Mouse (Mus musculus) liver, embryonic 14.5 days (tissue): ENCODE measurements around the gene Phactr1. TPM values are rescaled to one million over a fixed set of nuclear protein-coding genes. Genes with fewer than 3 reads are reported as not detected.

Experiments used
- ATAC-seq: fragments of 200-750 bp; cut with Nextera tagmentation; 2 replicates; pipeline ENCODE4 v1.8.0; 2017; ENCODE audit warnings: moderate number of reproducible peaks, mild to moderate bottlenecking, moderate library complexity; ENCODE audit not compliant: insufficient read depth
- DNase-seq, 3 experiments: peaks; one replicate each; pipeline ENCODE4 v3.0.0-alpha.2; 2012 to 2013; ENCODE audit warnings: low read depth in 3 of 3, low spot score in 3 of 3
- H3K27ac ChIP-seq: fragments of 300-500 bp; sonication (generic); 2 replicates; pipeline ENCODE4 v1.5.1; 2014; ENCODE audit warnings: moderate library complexity, mild to moderate bottlenecking, control low read depth, inconsistent platforms
- H3K27me3 ChIP-seq: fragments of 300-500 bp; sonication (generic); 2 replicates; pipeline ENCODE4 v1.6.1; 2014; ENCODE audit warnings: mild to moderate bottlenecking, low read length, moderate library complexity; ENCODE audit not compliant: control insufficient read depth, insufficient read depth
- H3K36me3 ChIP-seq: fragments of 300-500 bp; sonication (generic); replicated peaks from 2 replicates; pipeline ENCODE4 v1.6.1; 2014; ENCODE audit warnings: low read depth; ENCODE audit not compliant: control insufficient read depth, insufficient read depth
- H3K4me1 ChIP-seq, 2 experiments: fragments of 200-500 bp in 1 of 2; fragments of 300-500 bp in 1 of 2; sonication (generic) in 1 of 2; replicated peaks; 2 replicates each; pipeline ENCODE4 v1.6.1; 2012 to 2014; ENCODE audit warnings: antibody characterized with exemption in 1 of 2, inconsistent platforms in 1 of 2, low read length in 1 of 2; ENCODE audit not compliant: control insufficient read depth in 2 of 2, insufficient read depth in 2 of 2
- H3K4me2 ChIP-seq: fragments of 300-500 bp; sonication (generic); 2 replicates; pipeline ENCODE4 v1.6.1; 2014; ENCODE audit warnings: low read depth, mild to moderate bottlenecking, control low read depth, moderate library complexity
- H3K4me3 ChIP-seq, 2 experiments: fragments of 200-500 bp in 1 of 2; fragments of 300-500 bp in 1 of 2; sonication (generic) in 1 of 2; 2 replicates each; pipeline ENCODE4 v1.5.1; 2012 to 2014; ENCODE audit warnings: low read depth in 2 of 2, low read length in 2 of 2, mild to moderate bottlenecking in 2 of 2, control low read depth in 1 of 2, inconsistent platforms in 1 of 2, moderate library complexity in 1 of 2; ENCODE audit not compliant: insufficient read depth in 1 of 2
- H3K9ac ChIP-seq: fragments of 300-500 bp; sonication (generic); replicated peaks from 2 replicates; pipeline ENCODE4 v1.6.1; 2014; ENCODE audit warnings: mild to moderate bottlenecking, control low read depth, moderate library complexity
- H3K9me3 ChIP-seq: fragments of 300-500 bp; sonication (generic); 2 replicates; pipeline ENCODE4 v1.6.1; 2016; ENCODE audit warnings: low read length, mixed read lengths; ENCODE audit not compliant: control insufficient read depth
- CTCF ChIP-seq: IDR thresholded peaks from 2 replicates; pipeline ENCODE4 v1.5.1; 2016; ENCODE audit warnings: antibody characterized with exemption, low read depth, control low read depth
- EP300 ChIP-seq: IDR thresholded peaks from 2 replicates; pipeline ENCODE4 v1.6.1; 2016; ENCODE audit warnings: antibody characterized with exemption, low read depth
- WGBS: fragments of 180-500 bp; shearing (Covaris S2); extraction: QIAGEN DNeasy Blood & Tissue Kit; methylation state at CpG from one replicate; pipeline ENCODE4 v1.1.7; 2014; ENCODE audit not compliant: insufficient replicate concordance; 5-methylcytosine and 5-hydroxymethylcytosine counted together
- polyA plus RNA-seq, 2 experiments: library from polyadenylated mRNA; depleted of rRNA in 1 of 2; stranded (reverse) in 1 of 2; unstranded in 1 of 2; fragments of >200 nt; fragmentation: Nextera tagmentation in 1 of 2; extraction: Ambion mirVana in 1 of 2; gene quantifications; 2 replicates each; pipeline versions ENCODE4 v1.2.1 to v1.2.3; 2012 to 2014

Gene Phactr1
- 0.09 and 0.21 TPM in 2 replicates for polyA plus RNA-seq (2012; rRNA removed)
- polyA plus RNA-seq (2014; fragmentation: Nextera tagmentation; extraction: Ambion mirVana) = 0.15 and 0.44 TPM in 2 replicates

DNA sequence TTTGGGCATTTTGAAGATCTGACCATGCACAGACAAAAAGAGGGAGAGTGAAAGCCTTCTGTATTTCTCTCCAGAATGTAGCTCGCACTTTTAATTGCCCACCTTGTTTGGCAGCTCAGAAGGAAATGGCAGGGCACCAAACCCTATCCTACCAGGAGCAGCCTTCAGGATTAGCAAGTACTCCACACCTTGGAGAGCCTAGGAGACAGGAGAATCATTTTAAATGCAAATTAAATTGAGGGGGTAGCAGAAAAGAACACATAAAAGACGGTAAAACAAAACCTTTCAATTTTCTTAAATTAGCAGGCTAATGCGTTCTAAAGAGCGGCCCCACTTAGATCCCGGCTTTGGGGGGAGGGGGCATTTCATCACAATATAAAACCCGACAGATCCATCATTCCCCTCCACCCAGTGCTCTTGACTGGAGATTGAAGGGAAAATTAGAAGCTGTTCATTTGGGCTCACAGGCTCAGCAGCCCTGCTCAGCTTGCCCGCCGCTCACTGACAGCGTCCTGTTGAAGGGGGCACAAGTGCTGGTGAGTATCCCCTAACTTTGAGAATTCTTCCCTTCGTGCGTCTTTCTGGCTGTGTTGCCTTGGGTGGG is at the start of gene Phactr1:
TSS of gene Phactr1 (plus strand) at position 233 of the 604 bp plus-strand sequence.
- Histone ChIP-seq H3K4me1 (no peaks in the 10 kb centered on the region), H3K27me3 (no peaks in the 10 kb centered on the region), H3K27ac (no peak within 1 kb of the TSS), H3K9me3 (no peaks in the 10 kb centered on the region), H3K9ac (no peak within 1 kb of the TSS), H3K4me2 (no peak within 1 kb of the TSS), H3K4me3 (no peak within 1 kb of the TSS), H3K36me3 (no peaks in the 10 kb centered on the region)
- ATAC-seq (no peak), DNase-seq (no peak)
- WGBS = 24% methylated on average over 11 of the region's 11 CpGs
- TF ChIP-seq CTCF = no peak
- no peak for TF ChIP-seq EP300

DNA sequence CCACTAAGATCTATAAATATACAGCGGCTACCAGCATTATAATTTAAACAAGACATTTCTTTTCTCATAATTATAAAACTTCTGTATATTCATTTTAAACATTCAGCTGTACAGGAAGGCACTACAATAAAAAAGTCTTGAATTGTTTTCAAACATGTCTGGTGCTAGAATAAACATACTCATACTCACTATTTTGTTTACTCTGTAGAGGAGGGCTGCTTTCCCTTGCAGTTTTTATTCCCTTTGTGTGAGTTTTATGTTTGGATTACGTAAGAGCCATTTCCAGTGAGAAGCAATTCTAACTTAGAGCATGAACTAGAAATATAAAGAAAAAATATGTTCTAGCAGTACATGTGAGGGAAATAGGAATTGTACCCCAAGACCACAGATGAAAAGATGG is 45.5 kb upstream of the Phactr1 start:
- Histone ChIP-seq H3K36me3 (no peaks in the 10 kb centered on the region), H3K9ac (no peak overlapping the region), H3K4me3 (no peak overlapping the region), H3K9me3 (no peaks in the 10 kb centered on the region), H3K27ac (no peak overlapping the region), H3K27me3 (no peaks in the 10 kb centered on the region), H3K4me1 (no peaks in the 10 kb centered on the region), H3K4me2 (no peak overlapping the region)
- 56% methylated on average over 2 of the region's 2 CpGs for WGBS
- no peak for ATAC-seq
- no peak for TF ChIP-seq EP300
- TF ChIP-seq CTCF = no peak
- DNase-seq = no peak

DNA sequence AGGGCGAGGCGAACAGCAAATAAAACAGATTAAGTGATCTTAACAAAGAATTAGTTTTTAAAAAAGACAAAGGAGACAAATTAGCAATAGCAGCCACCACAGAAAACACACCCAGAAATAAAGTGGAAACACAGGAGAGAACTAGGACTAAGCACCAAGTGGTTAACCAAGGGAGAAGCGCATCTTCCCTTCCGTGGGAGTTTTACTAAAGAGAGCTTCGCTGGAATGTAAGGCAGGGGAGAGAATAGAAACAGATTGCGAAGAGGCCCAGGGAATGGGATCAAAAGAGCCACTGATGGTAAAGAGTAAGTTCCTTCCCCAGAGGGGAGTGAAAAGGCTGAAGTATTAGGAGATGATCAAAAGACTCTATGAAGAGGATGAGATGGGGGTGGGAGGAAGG is 30.2 kb upstream of the Phactr1 start:
- Histone ChIP-seq H3K9me3 (no peaks in the 10 kb centered on the region), H3K36me3 (no peaks in the 10 kb centered on the region), H3K4me3 (no peak overlapping the region), H3K9ac (no peak overlapping the region), H3K4me1 (no peaks in the 10 kb centered on the region), H3K27ac (no peak overlapping the region), H3K27me3 (no peaks in the 10 kb centered on the region), H3K4me2 (no peak overlapping the region)
- no peak for ATAC-seq
- TF ChIP-seq EP300 (no peak), CTCF (no peak)
- DNase-seq = no peak
- 54% methylated on average over 6 of the region's 6 CpGs for whole genome bisulfite sequencing

DNA sequence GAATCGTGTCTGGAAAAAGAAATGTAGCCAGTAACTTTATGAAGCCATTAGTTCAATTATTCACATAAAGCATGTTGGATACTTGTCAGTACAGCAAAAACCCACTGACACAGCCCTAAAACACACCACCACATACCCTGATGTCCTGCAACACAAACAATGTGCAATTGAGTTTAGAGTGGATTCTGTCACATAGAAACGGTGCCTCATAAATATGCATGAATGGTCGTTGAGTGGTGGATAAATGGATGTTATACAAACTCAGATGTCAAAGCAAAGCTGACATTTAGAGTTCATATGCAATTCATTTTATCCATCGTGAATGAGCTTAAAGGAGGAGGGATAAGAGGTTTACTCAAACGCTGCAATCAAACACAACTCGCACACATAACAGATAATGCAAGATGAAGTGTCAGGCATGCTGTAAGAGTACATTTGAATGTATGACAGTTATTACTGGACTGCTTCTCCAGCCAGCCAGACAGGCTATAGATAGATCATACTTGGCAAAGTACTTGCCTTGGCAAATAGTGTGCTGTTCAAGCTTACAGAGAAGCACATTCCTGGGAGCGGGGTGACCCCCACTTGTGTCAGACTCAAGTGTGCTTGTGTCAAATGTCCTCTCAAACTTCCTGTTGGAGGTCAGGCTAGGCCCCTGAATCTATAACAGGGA is 23.6 kb upstream of the Phactr1 start:
- Histone ChIP-seq H3K4me2 (no peak overlapping the region), H3K36me3 (no peaks in the 10 kb centered on the region), H3K9me3 (no peaks in the 10 kb centered on the region), H3K9ac (no peak overlapping the region), H3K27ac (no peak overlapping the region), H3K4me1 (no peaks in the 10 kb centered on the region), H3K27me3 (no peaks in the 10 kb centered on the region), H3K4me3 (no peak overlapping the region)
- TF ChIP-seq EP300 = no peak
- TF ChIP-seq CTCF = no peak
- DNase-seq = no peak
- WGBS = 63% methylated on average over 7 of the region's 7 CpGs
- ATAC-seq = no peak

DNA sequence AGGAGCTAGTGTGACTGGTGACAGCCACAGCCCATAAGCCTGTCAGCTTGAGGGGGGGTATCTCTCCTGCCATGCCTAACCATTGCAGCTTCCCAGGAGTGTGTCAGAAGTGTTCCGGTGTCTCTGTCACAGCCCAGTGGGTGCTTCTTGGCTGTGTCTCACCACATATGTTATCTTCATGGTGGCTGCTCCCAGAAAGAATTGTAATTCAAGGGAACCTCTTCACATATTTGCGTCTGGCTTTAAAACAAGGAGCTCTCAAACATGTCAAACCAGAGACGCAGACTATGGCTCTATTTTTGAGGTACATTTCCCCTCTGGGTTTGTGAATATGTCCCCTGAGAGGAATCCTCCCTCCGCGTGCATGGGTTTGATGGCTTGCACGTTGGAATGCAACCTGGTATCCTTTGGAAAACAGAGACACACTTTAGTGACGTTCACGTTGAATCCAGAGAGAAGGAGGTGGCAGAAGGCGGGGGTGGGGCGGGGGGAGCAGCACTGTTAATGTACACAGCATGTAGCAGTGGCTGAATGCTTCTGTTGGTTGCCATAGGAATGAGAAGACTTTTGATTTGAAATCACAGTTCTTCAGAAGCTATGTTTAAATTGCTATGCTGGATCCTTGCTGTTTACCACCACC is 8.7 kb upstream of the Phactr1 start:
- TF ChIP-seq EP300 (no peak), CTCF (no peak)
- no peak overlapping the region for H3K4me2 ChIP-seq
- ATAC-seq (no peak), DNase-seq (no peak)
- no peaks in the 10 kb centered on the region for H3K9me3 ChIP-seq
- no peaks in the 10 kb centered on the region for H3K36me3 ChIP-seq
- H3K9ac ChIP-seq = no peak overlapping the region
- H3K4me3 ChIP-seq = no peak overlapping the region
- no peaks in the 10 kb centered on the region for H3K4me1 ChIP-seq
- no peaks in the 10 kb centered on the region for H3K27me3 ChIP-seq
- WGBS = 54% methylated on average over 10 of the region's 10 CpGs
- no peak overlapping the region for H3K27ac ChIP-seq
